Mouse (Mus musculus): ENCODE measurements around the gene Chrnd. TPM values are rescaled to one million over a fixed set of nuclear protein-coding genes. Genes with fewer than 3 reads are reported as not detected.

The Chrnd gene
- polyA plus RNA-seq, 1 experiment from 2014 or later: not detected

DNA sequence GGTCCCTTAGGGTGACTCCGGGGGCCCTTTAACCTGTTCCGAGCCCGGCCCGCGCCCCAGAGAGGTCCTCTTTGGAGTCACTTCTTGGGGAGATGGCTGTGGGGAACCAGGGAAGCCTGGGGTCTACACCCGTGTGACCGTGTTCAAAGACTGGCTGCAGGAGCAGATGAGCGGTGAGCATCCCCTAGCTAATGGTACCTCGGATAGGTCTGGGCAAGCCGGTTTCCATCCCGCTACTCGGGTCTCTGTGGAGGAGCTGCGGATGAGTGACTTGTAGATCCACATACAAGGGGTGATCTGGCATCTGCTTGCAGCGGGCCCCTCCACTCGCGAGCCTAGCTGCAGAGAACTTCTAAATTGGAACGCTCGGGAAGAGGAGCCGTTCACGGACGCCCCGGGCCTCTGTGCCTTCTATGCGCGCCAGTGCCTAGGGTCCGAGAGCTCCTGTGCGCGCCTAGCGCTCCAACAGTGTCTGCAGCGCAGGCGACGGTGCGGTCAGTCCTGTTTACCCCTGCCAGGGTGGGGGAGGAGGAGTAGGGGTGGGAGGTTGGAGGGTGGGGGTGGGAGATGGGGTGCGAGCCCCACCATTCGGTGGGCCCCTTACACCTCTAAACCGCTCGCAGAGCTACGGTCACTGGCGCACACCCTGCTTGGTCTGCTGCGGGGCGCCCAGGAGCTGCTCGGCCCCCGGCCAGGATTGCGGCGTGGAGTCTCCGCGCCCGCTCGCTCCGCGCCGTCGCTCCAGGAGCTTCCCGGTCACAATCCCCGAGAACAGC lies 4.0 kb upstream of the Chrnd start:
- WGBS: 3% methylated on average over 53 of the region's 54 CpGs
- Histone ChIP-seq H3K9ac (replicated peaks; ENCODE audit: low read depth, low read length) (peak overlapping the region; percentile 33; the same call in 1 of the 2 replicates), H3K4me1 (ENCODE audit: control insufficient read depth, insufficient read depth, low read length) (no peaks in the 10 kb centered on the region), H3K36me3 (ENCODE audit: control insufficient read depth, insufficient read depth, low read length) (no peaks in the 10 kb centered on the region), H3K27me3 (ENCODE audit: control insufficient read depth, insufficient read depth, low read length) (peaks cover 20% of the 10 kb centered on the region), H3K9me3 (ENCODE audit: control insufficient read depth, low read depth, low read length) (no peaks in the 10 kb centered on the region), H3K27ac (ENCODE audit: low read length) (no peak overlapping the region), H3K4me3 (ENCODE audit: low read depth, low read length) (peak overlapping the region; percentile 53), H3K4me2 (replicated peaks; ENCODE audit: low read depth, low read length) (peak overlapping the region; percentile 91)
- ATAC-seq (ENCODE audit: insufficient number of reproducible peaks, insufficient read depth, low FRiP score, low read depth): peak; percentile 44; the same call in 1 of the 2 replicates

DNA sequence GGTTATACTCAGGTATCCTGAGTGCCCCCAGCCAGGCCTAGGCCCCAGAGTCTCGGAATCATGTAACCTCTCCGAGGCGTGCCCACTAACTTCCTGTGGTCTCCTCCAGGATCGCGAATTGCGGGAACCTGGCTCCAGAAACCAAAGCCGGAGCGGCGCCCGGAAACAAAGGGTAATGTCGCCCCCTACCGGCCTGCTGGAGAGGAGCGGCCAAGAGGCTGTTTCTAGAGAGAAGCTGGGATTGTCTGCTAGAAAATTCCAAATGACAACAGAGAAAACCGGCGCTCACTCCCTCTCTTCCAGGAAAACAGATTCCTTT lies 3.4 kb upstream of the Chrnd start:
- Histone ChIP-seq H3K9me3 (ENCODE audit: control insufficient read depth, low read depth, low read length) (no peaks in the 10 kb centered on the region), H3K4me1 (ENCODE audit: control insufficient read depth, insufficient read depth, low read length) (no peaks in the 10 kb centered on the region), H3K9ac (replicated peaks; ENCODE audit: low read depth, low read length) (peak overlapping the region; percentile 33; the same call in 1 of the 2 replicates), H3K4me3 (ENCODE audit: low read depth, low read length) (peak overlapping the region; percentile 53), H3K27me3 (ENCODE audit: control insufficient read depth, insufficient read depth, low read length) (peaks cover 20% of the 10 kb centered on the region), H3K27ac (ENCODE audit: low read length) (no peak overlapping the region), H3K36me3 (ENCODE audit: control insufficient read depth, insufficient read depth, low read length) (no peaks in the 10 kb centered on the region), H3K4me2 (replicated peaks; ENCODE audit: low read depth, low read length) (peak overlapping the region; percentile 91)
- WGBS: under 1% methylated on average over 15 of the region's 15 CpGs
- peak; percentile 8; the same call in 1 of the 2 replicates for ATAC-seq (ENCODE audit: insufficient number of reproducible peaks, insufficient read depth, low FRiP score, low read depth)

DNA sequence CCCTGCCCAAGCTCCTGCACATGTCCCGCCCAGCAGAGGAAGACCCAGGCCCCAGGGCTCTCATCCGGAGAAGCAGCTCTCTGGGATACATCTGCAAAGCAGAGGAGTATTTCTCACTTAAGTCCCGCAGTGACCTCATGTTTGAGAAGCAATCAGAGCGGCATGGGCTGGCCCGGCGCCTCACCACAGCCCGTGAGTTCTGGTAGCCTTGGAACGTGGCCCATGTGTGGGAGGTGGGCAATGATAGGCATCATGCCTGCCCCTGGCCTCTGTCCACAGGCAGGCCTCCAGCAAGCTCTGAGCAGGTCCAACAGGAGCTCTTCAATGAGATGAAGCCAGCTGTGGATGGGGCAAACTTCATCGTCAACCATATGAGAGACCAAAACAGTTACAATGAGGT lies 6.9 kb downstream of the Chrnd start:
- Histone ChIP-seq H3K9me3 (ENCODE audit: control insufficient read depth, low read depth, low read length) (no peaks in the 10 kb centered on the region), H3K4me1 (ENCODE audit: control insufficient read depth, insufficient read depth, low read length) (no peaks in the 10 kb centered on the region), H3K27me3 (ENCODE audit: control insufficient read depth, insufficient read depth, low read length) (no peaks in the 10 kb centered on the region), H3K4me3 (ENCODE audit: low read depth, low read length) (no peak overlapping the region), H3K9ac (replicated peaks; ENCODE audit: low read depth, low read length) (no peak overlapping the region), H3K27ac (ENCODE audit: low read length) (no peak overlapping the region), H3K4me2 (replicated peaks; ENCODE audit: low read depth, low read length) (no peak overlapping the region), H3K36me3 (ENCODE audit: control insufficient read depth, insufficient read depth, low read length) (no peaks in the 10 kb centered on the region)
- WGBS: 80% methylated on average over 9 of the region's 9 CpGs
- ATAC-seq (ENCODE audit: insufficient number of reproducible peaks, insufficient read depth, low FRiP score, low read depth): no peak

DNA sequence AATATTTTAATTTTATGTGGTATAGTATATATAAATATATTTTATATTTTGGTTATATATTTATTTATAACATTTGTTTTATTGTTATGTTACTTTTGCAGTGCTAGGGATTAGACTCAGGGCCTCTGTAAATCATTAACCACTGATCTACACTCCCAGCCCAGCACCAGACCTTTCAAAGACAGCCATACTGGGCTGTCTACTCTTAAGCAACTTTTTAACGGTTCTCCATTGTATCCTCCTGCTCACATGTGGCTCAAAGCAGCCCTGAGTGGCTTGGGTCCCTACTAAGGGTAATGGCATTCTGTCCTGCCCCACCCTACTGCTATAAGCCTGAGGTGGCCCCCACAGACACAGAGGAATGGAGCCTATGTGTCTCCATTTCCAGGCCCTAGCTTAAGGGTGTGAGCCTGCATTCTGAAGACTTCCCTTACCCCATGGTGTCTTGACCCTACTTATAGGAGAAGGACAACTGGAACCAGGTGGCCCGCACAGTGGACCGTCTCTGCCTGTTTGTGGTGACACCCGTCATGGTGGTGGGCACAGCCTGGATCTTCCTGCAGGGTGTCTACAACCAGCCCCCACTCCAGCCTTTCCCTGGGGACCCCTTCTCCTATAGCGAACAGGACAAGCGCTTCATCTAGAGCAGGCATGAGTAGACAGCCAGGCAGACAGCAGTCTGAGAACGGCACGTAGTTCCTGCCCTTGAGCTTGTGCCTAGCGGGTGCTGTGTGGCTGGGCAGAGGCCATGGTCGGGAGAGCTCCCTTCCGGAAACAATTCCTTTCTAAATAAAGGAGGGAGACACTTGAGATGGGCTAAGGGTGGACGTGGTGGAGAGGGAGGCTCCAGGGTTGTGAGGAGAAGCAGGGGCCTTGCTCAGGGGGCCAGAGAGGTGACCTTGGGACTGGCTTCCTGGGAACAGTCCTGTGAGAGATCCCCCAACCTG lies 8.0 kb downstream of the Chrnd start:
- no peak overlapping the region for H3K4me3 ChIP-seq (ENCODE audit: low read depth, low read length)
- 66% methylated on average over 12 of the region's 12 CpGs for WGBS
- H3K4me1 ChIP-seq (ENCODE audit: control insufficient read depth, insufficient read depth, low read length): no peaks in the 10 kb centered on the region
- no peaks in the 10 kb centered on the region for H3K9me3 ChIP-seq (ENCODE audit: control insufficient read depth, low read depth, low read length)
- H3K36me3 ChIP-seq (ENCODE audit: control insufficient read depth, insufficient read depth, low read length): no peaks in the 10 kb centered on the region
- ATAC-seq (ENCODE audit: insufficient number of reproducible peaks, insufficient read depth, low FRiP score, low read depth): 0 out of 2 replicates have a peak, but pooled peaks have one; percentile 4
- no peak overlapping the region for H3K9ac ChIP-seq (replicated peaks; ENCODE audit: low read depth, low read length)
- no peak overlapping the region for H3K27ac ChIP-seq (ENCODE audit: low read length)
- no peak overlapping the region for H3K4me2 ChIP-seq (replicated peaks; ENCODE audit: low read depth, low read length)
- H3K27me3 ChIP-seq (ENCODE audit: control insufficient read depth, insufficient read depth, low read length): no peaks in the 10 kb centered on the region

DNA sequence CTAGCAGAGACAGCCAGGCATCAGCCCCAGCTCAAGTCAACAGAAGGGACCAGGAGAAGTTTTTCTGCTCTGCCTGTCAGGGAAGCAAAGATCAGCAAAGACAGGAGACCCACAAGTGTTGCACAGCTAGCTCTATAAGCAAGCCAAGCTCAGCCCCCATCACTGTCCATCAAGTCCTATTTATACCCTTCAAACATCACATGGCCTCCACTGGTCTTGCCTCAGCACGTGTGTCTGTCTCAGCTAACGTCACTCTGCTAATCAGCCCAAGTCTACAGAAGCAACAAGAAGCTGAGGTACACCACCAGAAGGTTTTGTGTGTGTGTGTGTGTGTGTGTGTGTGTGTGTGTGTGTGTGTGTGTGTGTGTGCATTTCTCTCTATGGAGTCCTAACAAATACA lies 10.4 kb downstream of the Chrnd start:
- no peaks in the 10 kb centered on the region for H3K36me3 ChIP-seq (ENCODE audit: control insufficient read depth, insufficient read depth, low read length)
- H3K27me3 ChIP-seq (ENCODE audit: control insufficient read depth, insufficient read depth, low read length): no peaks in the 10 kb centered on the region
- H3K27ac ChIP-seq (ENCODE audit: low read length): no peak overlapping the region
- H3K4me1 ChIP-seq (ENCODE audit: control insufficient read depth, insufficient read depth, low read length): 0 out of 2 replicates have a peak, but pooled peaks cover 5% of the 10 kb centered on the region
- 51% methylated on average over 2 of the region's 2 CpGs for WGBS
- no peak for ATAC-seq (ENCODE audit: insufficient number of reproducible peaks, insufficient read depth, low FRiP score, low read depth)
- no peaks in the 10 kb centered on the region for H3K9me3 ChIP-seq (ENCODE audit: control insufficient read depth, low read depth, low read length)
- H3K4me2 ChIP-seq (replicated peaks; ENCODE audit: low read depth, low read length): no peak overlapping the region
- H3K9ac ChIP-seq (replicated peaks; ENCODE audit: low read depth, low read length): no peak overlapping the region
- H3K4me3 ChIP-seq (ENCODE audit: low read depth, low read length): no peak overlapping the region

DNA sequence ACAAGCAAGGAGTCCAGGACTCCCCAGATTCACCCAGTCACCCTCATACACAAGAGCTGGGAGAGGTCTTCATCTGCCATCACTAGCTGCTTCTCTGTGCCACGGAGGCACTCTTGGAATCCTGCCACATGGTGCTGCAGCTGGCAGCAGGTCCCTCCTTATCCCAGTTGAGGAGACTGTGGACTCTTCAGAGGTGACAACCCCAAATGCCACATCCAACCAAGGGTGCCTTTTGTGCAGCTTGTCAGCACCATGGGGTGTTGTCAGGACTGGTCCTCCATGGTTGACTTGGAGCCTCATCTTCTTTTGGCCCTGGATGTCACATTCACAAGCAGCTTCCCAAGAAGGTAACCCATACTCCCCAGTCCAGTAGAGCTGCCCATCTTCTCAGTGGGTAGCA lies 11.4 kb downstream of the Chrnd start:
- Histone ChIP-seq H3K4me1 (ENCODE audit: control insufficient read depth, insufficient read depth, low read length) (0 out of 2 replicates have a peak, but pooled peaks cover 5% of the 10 kb centered on the region), H3K9me3 (ENCODE audit: control insufficient read depth, low read depth, low read length) (no peaks in the 10 kb centered on the region), H3K4me2 (replicated peaks; ENCODE audit: low read depth, low read length) (no peak overlapping the region), H3K27me3 (ENCODE audit: control insufficient read depth, insufficient read depth, low read length) (no peaks in the 10 kb centered on the region), H3K27ac (ENCODE audit: low read length) (no peak overlapping the region), H3K9ac (replicated peaks; ENCODE audit: low read depth, low read length) (no peak overlapping the region), H3K4me3 (ENCODE audit: low read depth, low read length) (no peak overlapping the region), H3K36me3 (ENCODE audit: control insufficient read depth, insufficient read depth, low read length) (no peaks in the 10 kb centered on the region)
- 64% methylated on average over 1 of the region's 1 CpGs for WGBS
- no peak for ATAC-seq (ENCODE audit: insufficient number of reproducible peaks, insufficient read depth, low FRiP score, low read depth)

DNA sequence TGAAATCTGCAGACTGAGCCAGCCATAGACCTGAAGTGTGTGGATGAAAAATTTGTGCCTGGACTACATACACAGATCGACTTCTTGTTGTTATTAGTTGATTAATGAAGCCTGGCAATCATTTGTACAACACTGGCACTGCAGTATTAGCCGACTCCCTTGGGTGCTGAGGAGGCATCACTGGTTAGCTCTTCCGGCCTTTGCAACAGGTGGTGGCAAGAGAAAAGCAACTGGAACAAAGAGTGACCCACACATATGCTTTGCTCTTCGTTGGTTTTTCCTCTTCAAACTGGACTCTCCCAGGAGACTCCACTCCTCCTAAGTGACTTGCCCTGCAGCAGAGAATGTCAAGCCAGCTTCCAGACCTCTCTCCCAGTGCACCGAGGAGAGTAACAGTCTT lies 13.4 kb downstream of the Chrnd start:
- Histone ChIP-seq H3K27me3 (ENCODE audit: control insufficient read depth, insufficient read depth, low read length) (no peaks in the 10 kb centered on the region), H3K4me1 (ENCODE audit: control insufficient read depth, insufficient read depth, low read length) (0 out of 2 replicates have a peak, but pooled peaks cover 5% of the 10 kb centered on the region), H3K27ac (ENCODE audit: low read length) (no peak overlapping the region), H3K36me3 (ENCODE audit: control insufficient read depth, insufficient read depth, low read length) (no peaks in the 10 kb centered on the region), H3K9me3 (ENCODE audit: control insufficient read depth, low read depth, low read length) (no peaks in the 10 kb centered on the region), H3K4me3 (ENCODE audit: low read depth, low read length) (no peak overlapping the region), H3K9ac (replicated peaks; ENCODE audit: low read depth, low read length) (no peak overlapping the region), H3K4me2 (replicated peaks; ENCODE audit: low read depth, low read length) (no peak overlapping the region)
- WGBS: 86% methylated on average over 5 of the region's 5 CpGs
- ATAC-seq (ENCODE audit: insufficient number of reproducible peaks, insufficient read depth, low FRiP score, low read depth): no peak

DNA sequence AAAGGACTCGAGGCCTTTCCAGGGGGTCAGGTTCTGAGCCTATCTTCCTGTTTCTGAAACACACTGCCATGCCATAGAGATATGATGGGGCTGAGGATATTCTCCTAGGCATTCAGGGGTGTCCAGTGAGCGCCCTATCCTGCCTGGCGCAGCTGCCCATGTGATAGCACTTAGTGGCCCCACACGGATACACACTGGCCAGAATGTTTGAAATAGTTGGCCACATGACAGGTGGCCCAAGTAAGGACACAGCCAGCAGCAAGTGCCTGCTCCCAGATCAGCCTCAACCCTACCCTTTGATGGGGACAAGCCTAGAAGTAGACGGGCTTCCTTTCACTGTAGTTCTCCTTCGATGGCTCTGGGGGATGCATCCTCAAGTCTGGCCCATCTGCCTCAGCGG lies 14.1 kb downstream of the Chrnd start, which contains the start of gene Chrng:
Chrng (plus strand) TSS at position 193 of the 400 bp plus-strand sequence.
- WGBS: 89% methylated on average over 7 of the region's 7 CpGs

More for the DNA sequence above, 14.1 kb downstream of the Chrnd start, which contains the start of gene Chrng:
- H3K27ac ChIP-seq (ENCODE audit: low read length): no peak within 1 kb of the TSS
- H3K9ac ChIP-seq (replicated peaks; ENCODE audit: low read depth, low read length): no peak within 1 kb of the TSS
- no peaks in the 10 kb centered on the region for H3K27me3 ChIP-seq (ENCODE audit: control insufficient read depth, insufficient read depth, low read length)
- no peak within 1 kb of the TSS for H3K4me3 ChIP-seq (ENCODE audit: low read depth, low read length)
- 0 out of 2 replicates have a peak, but pooled peaks cover 5% of the 10 kb centered on the region for H3K4me1 ChIP-seq (ENCODE audit: control insufficient read depth, insufficient read depth, low read length)
- H3K9me3 ChIP-seq (ENCODE audit: control insufficient read depth, low read depth, low read length): no peaks in the 10 kb centered on the region
- no peak within 1 kb of the TSS for H3K4me2 ChIP-seq (replicated peaks; ENCODE audit: low read depth, low read length)
- no peaks in the 10 kb centered on the region for H3K36me3 ChIP-seq (ENCODE audit: control insufficient read depth, insufficient read depth, low read length)
- no peak for ATAC-seq (ENCODE audit: insufficient number of reproducible peaks, insufficient read depth, low FRiP score, low read depth)

All from stomach, embryonic 14.5 days (tissue).